ENCODE assay signal across 9 mouse cellular contexts in the genomic region with DNA sequence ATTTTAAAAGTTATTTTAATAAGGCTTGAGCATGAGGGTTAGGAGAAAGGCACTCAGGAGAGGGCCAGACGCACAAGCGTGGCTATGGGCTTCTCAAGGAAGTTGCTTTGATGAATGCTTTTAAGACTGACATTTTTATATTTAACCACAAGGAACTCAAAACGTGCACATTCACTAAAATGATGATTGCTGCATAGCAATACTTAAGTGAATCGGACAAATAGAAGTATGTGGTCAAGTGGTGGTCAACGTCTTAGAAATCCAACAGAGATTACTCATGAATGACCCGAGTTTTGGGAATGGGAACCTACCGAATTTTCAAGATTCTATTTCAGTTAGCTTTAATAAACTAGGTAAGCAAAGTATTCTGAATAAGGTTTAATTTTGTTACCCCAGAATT. TPM values are rescaled to one million over a fixed set of nuclear protein-coding genes. Genes with fewer than 3 reads are reported as not detected.
DNase-seq lines count a peak whose midpoint lies in the region; ATAC-seq and TF ChIP-seq lines count a peak whose summit lies in the region.
"Had no signal": no experiment of that assay in that cellular context is flagged by ENCODE, and none has a peak within 500 bp of the region (broad histone marks: within the 10 kb centered on the region; RNA-seq: fewer than 3 reads in every experiment).

No protein-coding gene starts in this region.

- peak overlapping the region; percentile 73 for H3K4me3 ChIP-seq in left cerebral cortex, adult 2 months

- intact Hi-C loops in left cerebral cortex, adult 2 months (cut with DNase I): loop anchor here (2.0 to 5.0 kb wide), 2 partner anchors 53 to 127 kb away; a partner anchor contains a TSS
- intact Hi-C loops in left cerebral cortex, postnatal 36 days (cut with DNase I): loop anchor here (2.0 to 5.0 kb wide), 3 partner anchors 23 to 128 kb away; a partner anchor contains a TSS

- no peak for DNase-seq in left cerebral cortex, adult 2 months (ENCODE audit: extremely low spot score in 1 of 2, low spot score in 2 of 2)
- no peak for DNase-seq in left cerebral cortex, postnatal 36 days (ENCODE audit: low spot score in 2 of 2)
- peak; percentile 11 for DNase-seq in brain, embryonic 14.5 days (ENCODE audit: low read depth)
- peak; percentile 3 for DNase-seq in hindlimb bud, embryonic 11.5 days (ENCODE audit: extremely low spot score, low read depth, low spot score)
- peak; percentile 16 for DNase-seq in naive thymus-derived CD4-positive, alpha-beta T cell, adult 2 months (ENCODE audit: low read depth)
- no peak for DNase-seq in spleen, adult 12 weeks (ENCODE audit: low spot score)
- no peak for DNase-seq in cerebellum, adult 18-20 months

- no peak for ATAC-seq in frontal cortex, adult (ENCODE audit: low TSS enrichment)

- TF ChIP-seq POLR2A in brain, embryonic 14.5 days (IDR thresholded peaks at IDR 0.05; ENCODE audit: borderline replicate concordance, extremely low read depth, insufficient read depth, insufficient read length, poor library complexity, severe bottlenecking): no peak

- no peak for TF ChIP-seq CTCF in left cerebral cortex, adult 2 months (IDR thresholded peaks at IDR 0.05)
- no peak for TF ChIP-seq CTCF in brain, embryonic 14.5 days (IDR thresholded peaks at IDR 0.05; ENCODE audit: borderline replicate concordance, extremely low read depth, insufficient read depth, insufficient read length)

- H3K27ac ChIP-seq in left cerebral cortex, adult 2 months: no peak overlapping the region

RNA-seq across cellular contexts. Expression of a gene that starts 0.8 kb away (rescaled TPM):
- total RNA-seq in left cerebral cortex, adult 2 months (2021): 10 to 100 TPM; 14.4 to 19.0 TPM
- total RNA-seq in left cerebral cortex, postnatal 36 days (2021): 10 to 100 TPM; 15.9 to 18.1 TPM
- 11.4 and 12.0 TPM in 2 replicates for polyA plus RNA-seq in brain, embryonic 14.5 days (2012; rRNA removed)

RNA-seq across cellular contexts. Expression of a gene that starts 12.5 kb away (rescaled TPM):
- total RNA-seq in left cerebral cortex, adult 2 months (2021): not detected
- total RNA-seq in left cerebral cortex, postnatal 36 days (2021): not detected
- not detected in 2 replicates for polyA plus RNA-seq in brain, embryonic 14.5 days (2012; rRNA removed)
- total RNA-seq: common myeloid progenitor, adult 5-6 weeks had no signal

RNA-seq across cellular contexts. Expression of a gene that starts 28.9 kb away (rescaled TPM):
- 10 to 100 TPM; 51.7 to 53.8 TPM for total RNA-seq in left cerebral cortex, adult 2 months (2021)
- total RNA-seq in left cerebral cortex, postnatal 36 days (2021): 10 to 100 TPM; 56.4 to 67.0 TPM
- polyA plus RNA-seq in brain, embryonic 14.5 days (2012; rRNA removed): 7.3 and 7.5 TPM in 2 replicates

RNA-seq across cellular contexts. Expression of a gene that starts 29.6 kb away (rescaled TPM):
- not detected for total RNA-seq in left cerebral cortex, adult 2 months (2021)
- not detected for total RNA-seq in left cerebral cortex, postnatal 36 days (2021)
- not detected in 2 replicates for polyA plus RNA-seq in brain, embryonic 14.5 days (2012; rRNA removed)
- total RNA-seq: common myeloid progenitor, adult 5-6 weeks had no signal

RNA-seq across cellular contexts. Expression of a gene that starts 35.1 kb away (rescaled TPM):
- 10 to 100 TPM; 21.9 to 22.8 TPM for total RNA-seq in left cerebral cortex, adult 2 months (2021)
- total RNA-seq in left cerebral cortex, postnatal 36 days (2021): 10 to 100 TPM; 20.5 to 25.5 TPM
- 0.24 and 0.55 TPM in 2 replicates for polyA plus RNA-seq in brain, embryonic 14.5 days (2012; rRNA removed)

Comparison
In these comparisons a context has a peak if more than half of its experiments do, and no peak if none do; other contexts are left out.
1. DNase-seq: peak in brain, embryonic 14.5 days (single experiment), hindlimb bud, embryonic 11.5 days (single experiment) and naive thymus-derived CD4-positive, alpha-beta T cell, adult 2 months (single experiment); none in left cerebral cortex, adult 2 months (0 of 2), left cerebral cortex, postnatal 36 days (0 of 2), spleen, adult 12 weeks (single experiment) and cerebellum, adult 18-20 months (0 of 2).